Mouse (Mus musculus) liver, embryonic 14.5 days (tissue): Measurements from ENCODE around the gene Gm49388.

ENCODE experiments used
- CTCF ChIP-seq: IDR thresholded peaks from 2 replicates; pipeline ENCODE4 v1.5.1; 2016; ENCODE audit warnings: antibody characterized with exemption, low read depth, control low read depth
- EP300 ChIP-seq: IDR thresholded peaks from 2 replicates; pipeline ENCODE4 v1.6.1; 2016; ENCODE audit warnings: antibody characterized with exemption, low read depth

DNA sequence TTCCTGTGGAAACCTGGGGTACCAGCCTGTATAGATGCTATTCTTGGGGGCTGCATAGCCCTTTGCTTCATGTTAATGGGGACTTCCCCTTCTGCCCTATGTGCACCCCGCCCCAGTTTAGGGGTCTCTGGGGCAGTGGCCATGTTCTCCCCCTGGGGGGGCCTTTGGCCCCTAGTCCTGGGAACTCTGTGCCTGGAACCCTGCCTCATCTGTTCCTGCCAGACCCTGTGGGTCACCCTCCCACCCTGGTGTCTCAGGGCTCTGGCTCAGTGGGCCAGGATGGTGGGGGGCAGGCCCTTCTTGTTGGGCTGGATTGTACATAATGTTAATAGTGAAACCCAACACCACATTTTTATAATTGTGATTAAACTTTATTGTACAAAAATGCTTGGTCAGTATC is 14.3 kb downstream of the Gm49388 start:
- no peak for TF ChIP-seq CTCF
- TF ChIP-seq EP300: no peak
